ENCODE assay signal across 10 mouse cellular contexts in the genomic region with DNA sequence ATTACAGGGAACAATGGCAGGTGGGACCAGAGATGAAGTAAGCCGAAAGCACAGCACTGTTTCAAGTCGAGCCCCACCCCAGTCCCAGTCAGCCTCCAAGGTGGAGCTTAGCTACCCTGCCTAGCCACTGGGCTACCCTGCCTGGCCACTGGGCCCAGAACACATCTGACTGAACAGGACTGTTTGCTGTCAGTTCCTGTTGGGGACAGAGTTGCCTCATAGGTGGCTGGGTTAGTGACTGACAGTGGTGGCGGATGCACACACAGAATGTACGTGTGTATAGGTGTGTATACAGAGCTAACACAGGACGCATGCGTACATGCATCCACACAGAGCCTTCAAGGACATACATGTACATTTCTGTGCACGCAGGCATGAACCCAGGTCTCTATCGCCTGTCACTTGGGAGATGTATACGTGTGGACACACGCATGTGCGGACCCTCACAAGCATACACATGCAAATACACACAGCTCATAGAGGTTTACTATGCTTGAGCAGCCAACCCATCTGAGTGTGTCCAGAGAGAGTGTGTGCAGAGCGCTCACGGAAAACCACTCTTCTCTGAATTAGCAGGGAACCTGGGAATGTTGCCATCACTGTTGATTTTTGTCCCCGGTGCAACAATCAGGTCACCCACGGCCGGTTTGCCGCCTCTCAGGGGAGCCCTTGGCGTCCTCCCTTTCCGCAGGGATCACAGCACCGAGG. TPM values are rescaled to one million over a fixed set of nuclear protein-coding genes. Genes with fewer than 3 reads are reported as not detected.
DNase-seq lines count a peak whose midpoint lies in the region; ATAC-seq and TF ChIP-seq lines count a peak whose summit lies in the region.
"Had no signal": no experiment of that assay in that cellular context is flagged by ENCODE, and none has a peak within 500 bp of the region (broad histone marks: within the 10 kb centered on the region; RNA-seq: fewer than 3 reads in every experiment).

No protein-coding gene starts in this region.

- peak overlapping the region; percentile 99 for H3K4me2 ChIP-seq in heart, embryonic 13.5 days
- peak overlapping the region; percentile 69 for H3K4me2 ChIP-seq in hindbrain, embryonic 14.5 days (replicated peaks)
- H3K4me2 ChIP-seq in midbrain, embryonic 11.5 days, result peak overlapping the region; percentile 85

- H3K9me3 ChIP-seq in heart, embryonic 13.5 days, result no peaks in the 10 kb centered on the region
- H3K9me3 ChIP-seq in hindbrain, embryonic 14.5 days (ENCODE audit: control insufficient read depth, low read length), result no peaks in the 10 kb centered on the region
- no peaks in the 10 kb centered on the region for H3K9me3 ChIP-seq in midbrain, embryonic 11.5 days (ENCODE audit: control insufficient read depth, low read length)

- H3K36me3 ChIP-seq in heart, embryonic 13.5 days, result no peaks in the 10 kb centered on the region
- H3K36me3 ChIP-seq in hindbrain, embryonic 14.5 days (replicated peaks; ENCODE audit: control insufficient read depth, insufficient read depth), result no peaks in the 10 kb centered on the region
- H3K36me3 ChIP-seq in midbrain, embryonic 11.5 days (ENCODE audit: control insufficient read depth, insufficient read depth, low read length), result no peaks in the 10 kb centered on the region

- WGBS in heart, embryonic 13.5 days, result 31% methylated on average over 20 of the region's 20 CpGs
- WGBS in hindbrain, embryonic 14.5 days, result 29% methylated on average over 20 of the region's 20 CpGs
- 37% methylated on average over 20 of the region's 20 CpGs for WGBS in midbrain, embryonic 11.5 days

- peak overlapping the region; percentile 69 for H3K4me3 ChIP-seq in heart, embryonic 13.5 days
- peak overlapping the region; percentile 51 for H3K4me3 ChIP-seq in cortical plate, adult 2 months (ENCODE audit: insufficient read depth, low read length)
- peak overlapping the region; percentile 60 for H3K4me3 ChIP-seq in hindbrain, embryonic 14.5 days (replicated peaks; ENCODE audit: low read length)
- peak overlapping the region; percentile 46 for H3K4me3 ChIP-seq in midbrain, embryonic 11.5 days (ENCODE audit: low read depth, low read length)

- peaks cover 40% of the 10 kb centered on the region for H3K27me3 ChIP-seq in heart, embryonic 13.5 days (replicated peaks)
- no peaks in the 10 kb centered on the region for H3K27me3 ChIP-seq in hindbrain, embryonic 14.5 days (ENCODE audit: control insufficient read depth, insufficient read depth, low read length)
- peaks cover 26% of the 10 kb centered on the region for H3K27me3 ChIP-seq in midbrain, embryonic 11.5 days (ENCODE audit: control insufficient read depth, insufficient read depth, low read length)
- H3K27me3 ChIP-seq: Patski had no signal

- no peak for TF ChIP-seq CTCF in cortical plate, adult 2 months (IDR thresholded peaks at IDR 0.05; ENCODE audit: extremely low read depth, insufficient read depth, low read length)

- TF ChIP-seq POLR2A in cortical plate, adult 2 months (IDR thresholded peaks at IDR 0.05; ENCODE audit: extremely low read depth, insufficient read depth, low read length), result no peak

- H3K9ac ChIP-seq in heart, embryonic 13.5 days, result peak overlapping the region; percentile 85
- peak overlapping the region; percentile 78 for H3K9ac ChIP-seq in hindbrain, embryonic 14.5 days
- peak overlapping the region; percentile 54 for H3K9ac ChIP-seq in midbrain, embryonic 11.5 days (ENCODE audit: low read length)

- peak overlapping the region; percentile 42; the same call in 1 of the 2 replicates for H3K27ac ChIP-seq in heart, embryonic 13.5 days (replicated peaks)
- H3K27ac ChIP-seq in cortical plate, adult 2 months (ENCODE audit: insufficient read depth, low read length), result peak overlapping the region; percentile 87
- H3K27ac ChIP-seq in hindbrain, embryonic 14.5 days, result peak overlapping the region; percentile 95
- H3K27ac ChIP-seq in midbrain, embryonic 11.5 days (ENCODE audit: low read depth, low read length), result no peak overlapping the region

- DNase-seq in heart, postnatal 4 days, result no peak
- DNase-seq in hindbrain, embryonic 14.5 days (ENCODE audit: low spot score), result no peak
- DNase-seq in midbrain, embryonic 11.5 days (ENCODE audit: low spot score, missing footprints), result no peak
- no peak for DNase-seq in B cell, adult 2 months
- DNase-seq in thymus, postnatal 0 days (ENCODE audit: low spot score), result no peak

- H3K4me1 ChIP-seq in heart, embryonic 13.5 days, result peaks cover 38% of the 10 kb centered on the region
- peaks cover 2% of the 10 kb centered on the region; the same call in 1 of the 2 replicates for H3K4me1 ChIP-seq in cortical plate, adult 2 months (ENCODE audit: control insufficient read depth, insufficient read depth, low read length)
- H3K4me1 ChIP-seq in hindbrain, embryonic 14.5 days (replicated peaks; ENCODE audit: control insufficient read depth, insufficient read depth, low read length), result peaks cover 5% of the 10 kb centered on the region; the same call in 1 of the 2 replicates
- peaks cover 9% of the 10 kb centered on the region for H3K4me1 ChIP-seq in midbrain, embryonic 11.5 days (ENCODE audit: control insufficient read depth, insufficient read depth, low read length)

- no peak for ATAC-seq in heart, embryonic 13.5 days (ENCODE audit: extremely low read depth, insufficient number of reproducible peaks, low FRiP score, low TSS enrichment)
- ATAC-seq in hindbrain, embryonic 14.5 days (ENCODE audit: low FRiP score), result peak; percentile 42; the same call in 1 of the 2 replicates
- ATAC-seq in midbrain, embryonic 11.5 days (ENCODE audit: low FRiP score), result peak; percentile 43; the same call in 1 of the 2 replicates
- ATAC-seq in erythroid progenitor cell, adult 5-6 weeks (replicated peaks; ENCODE audit: low FRiP score, poor library complexity, severe bottlenecking), result no peak

RNA-seq across cellular contexts. Expression of gene Gjd3, which starts 1.4 kb away (rescaled TPM):
- polyA plus RNA-seq in heart, embryonic 13.5 days (2015; fragmentation: Nextera tagmentation; extraction: Ambion mirVana), result 1.3 and 3.3 TPM in 2 replicates
- total RNA-seq in heart, postnatal 4 days (2021), result 1 to 10 TPM; 2.0 to 2.5 TPM
- polyA plus RNA-seq in cortical plate, adult 2 months (2012; rRNA removed), result 3.4 and 3.5 TPM in 2 replicates
- polyA plus RNA-seq in hindbrain, embryonic 14.5 days (2014; fragmentation: Nextera tagmentation; extraction: Ambion mirVana), result 0.60 and 1.4 TPM in 2 replicates
- not detected in 2 replicates for polyA plus RNA-seq in midbrain, embryonic 11.5 days (2014; fragmentation: Nextera tagmentation; extraction: Ambion mirVana)
- not detected in 2 replicates for total RNA-seq in erythroid progenitor cell, adult 5-6 weeks (2015; ENCODE audit: low replicate concordance)
- total RNA-seq in erythroid progenitor cell, adult 5-6 weeks (2017; ENCODE audit: low replicate concordance), result not detected in 2 replicates
- 0.27 and 0.51 TPM in 2 replicates for polyA plus RNA-seq in thymus, postnatal 0 days (2015; fragmentation: Nextera tagmentation; extraction: Ambion mirVana)
- total RNA-seq: hematopoietic stem cell, adult 5-6 weeks had no signal

RNA-seq across cellular contexts. Expression of gene Top2a, which starts 42.5 kb away (rescaled TPM):
- polyA plus RNA-seq in heart, embryonic 13.5 days (2015; fragmentation: Nextera tagmentation; extraction: Ambion mirVana), result 158 and 170 TPM in 2 replicates
- total RNA-seq in heart, postnatal 4 days (2021), result 100 to 1,000 TPM; 174 to 191 TPM
- 0.93 and 1.8 TPM in 2 replicates for polyA plus RNA-seq in cortical plate, adult 2 months (2012; rRNA removed)
- 34.2 and 42.4 TPM in 2 replicates for polyA plus RNA-seq in hindbrain, embryonic 14.5 days (2014; fragmentation: Nextera tagmentation; extraction: Ambion mirVana)
- polyA plus RNA-seq in midbrain, embryonic 11.5 days (2014; fragmentation: Nextera tagmentation; extraction: Ambion mirVana), result 431 and 436 TPM in 2 replicates
- total RNA-seq in erythroid progenitor cell, adult 5-6 weeks (2015; ENCODE audit: low replicate concordance), result 1,106 and 1,185 TPM in 2 replicates
- 1,820 and 2,303 TPM in 2 replicates for total RNA-seq in erythroid progenitor cell, adult 5-6 weeks (2017; ENCODE audit: low replicate concordance)
- polyA plus RNA-seq in thymus, postnatal 0 days (2015; fragmentation: Nextera tagmentation; extraction: Ambion mirVana), result 298 and 329 TPM in 2 replicates

RNA-seq across cellular contexts. Expression of gene Rara, which starts 53.8 kb away (rescaled TPM):
- 27.9 and 28.3 TPM in 2 replicates for polyA plus RNA-seq in heart, embryonic 13.5 days (2015; fragmentation: Nextera tagmentation; extraction: Ambion mirVana)
- total RNA-seq in heart, postnatal 4 days (2021), result 10 to 100 TPM; 34.6 to 38.1 TPM
- polyA plus RNA-seq in cortical plate, adult 2 months (2012; rRNA removed), result 6.3 and 6.8 TPM in 2 replicates
- polyA plus RNA-seq in hindbrain, embryonic 14.5 days (2014; fragmentation: Nextera tagmentation; extraction: Ambion mirVana), result 18.4 and 18.7 TPM in 2 replicates
- 13.2 and 14.8 TPM in 2 replicates for polyA plus RNA-seq in midbrain, embryonic 11.5 days (2014; fragmentation: Nextera tagmentation; extraction: Ambion mirVana)
- 4.3 and 18.4 TPM in 2 replicates for total RNA-seq in erythroid progenitor cell, adult 5-6 weeks (2015; ENCODE audit: low replicate concordance)
- 0.51 and 1.4 TPM in 2 replicates for total RNA-seq in erythroid progenitor cell, adult 5-6 weeks (2017; ENCODE audit: low replicate concordance)
- 40.4 and 41.0 TPM in 2 replicates for polyA plus RNA-seq in thymus, postnatal 0 days (2015; fragmentation: Nextera tagmentation; extraction: Ambion mirVana)

RNA-seq across cellular contexts. Expression of gene Igfbp4, which starts 59.6 kb away (rescaled TPM):
- 371 and 397 TPM in 2 replicates for polyA plus RNA-seq in heart, embryonic 13.5 days (2015; fragmentation: Nextera tagmentation; extraction: Ambion mirVana)
- 100 to 1,000 TPM; 204 to 217 TPM for total RNA-seq in heart, postnatal 4 days (2021)
- polyA plus RNA-seq in cortical plate, adult 2 months (2012; rRNA removed), result 106 and 120 TPM in 2 replicates
- 127 and 142 TPM in 2 replicates for polyA plus RNA-seq in hindbrain, embryonic 14.5 days (2014; fragmentation: Nextera tagmentation; extraction: Ambion mirVana)
- 207 and 209 TPM in 2 replicates for polyA plus RNA-seq in midbrain, embryonic 11.5 days (2014; fragmentation: Nextera tagmentation; extraction: Ambion mirVana)
- 12.2 and 25.2 TPM in 2 replicates for total RNA-seq in erythroid progenitor cell, adult 5-6 weeks (2015; ENCODE audit: low replicate concordance)
- total RNA-seq in erythroid progenitor cell, adult 5-6 weeks (2017; ENCODE audit: low replicate concordance), result 5.8 and 8.1 TPM in 2 replicates
- polyA plus RNA-seq in thymus, postnatal 0 days (2015; fragmentation: Nextera tagmentation; extraction: Ambion mirVana), result 85.0 and 98.4 TPM in 2 replicates

Comparison
In these comparisons a context has a peak if more than half of its experiments do, and no peak if none do; other contexts are left out.
1. ATAC-seq: peak in hindbrain, embryonic 14.5 days (single experiment) and midbrain, embryonic 11.5 days (single experiment); none in heart, embryonic 13.5 days (single experiment) and erythroid progenitor cell, adult 5-6 weeks (single experiment).
2. RNA of gene Top2a, which starts 42.5 kb away (polyA plus RNA-seq): 431 to 436 TPM in midbrain, embryonic 11.5 days, 298 to 329 TPM in thymus, postnatal 0 days, 158 to 170 TPM in heart, embryonic 13.5 days and 34.2 to 42.4 TPM in hindbrain, embryonic 14.5 days; 0.93 to 1.8 TPM in cortical plate, adult 2 months; every median in the first group is over 10 times any median in the second.
3. Peak in every context shown above with its lines, with median percentiles within 50 percentile points of each other: H3K4me2 ChIP-seq, H3K4me3 ChIP-seq and H3K9ac ChIP-seq.